Mouse (Mus musculus) limb, embryonic 10.5 days (tissue): ENCODE measurements around the gene Srgap2. TPM values are rescaled to one million over a fixed set of nuclear protein-coding genes. Genes with fewer than 3 reads are reported as not detected.
"Not testable (repeated sequence)": the region's sequence is repeated elsewhere in the genome, so short reads cannot be mapped to it uniquely, and the experiment has no call there.

Experiments
- DNase-seq: peaks from one replicate; pipeline ENCODE4 v3.0.0-alpha.2; 2017; ENCODE audit warnings: low spot score
- H3K27ac ChIP-seq: fragments of 300-500 bp; sonication (generic); 2 replicates; pipeline ENCODE4 v1.5.1; 2016; ENCODE audit warnings: mild to moderate bottlenecking
- H3K27me3 ChIP-seq: fragments of 300-500 bp; sonication (generic); 2 replicates; pipeline ENCODE4 v1.6.1; 2016; ENCODE audit warnings: low read depth, mild to moderate bottlenecking; ENCODE audit not compliant: poor library complexity, severe bottlenecking
- H3K36me3 ChIP-seq: fragments of 300-500 bp; sonication (generic); 2 replicates; pipeline ENCODE4 v1.6.1; 2016; ENCODE audit warnings: mild to moderate bottlenecking, moderate library complexity
- H3K4me1 ChIP-seq: fragments of 300-500 bp; sonication (generic); 2 replicates; pipeline ENCODE4 v1.6.1; 2016
- H3K4me3 ChIP-seq: fragments of 300-500 bp; sonication (generic); 2 replicates; pipeline ENCODE4 v1.5.1; 2016; ENCODE audit warnings: mild to moderate bottlenecking, moderate library complexity
- H3K9me3 ChIP-seq: fragments of 300-500 bp; sonication (generic); replicated peaks from 2 replicates; pipeline ENCODE4 v1.6.1; 2016; ENCODE audit warnings: mild to moderate bottlenecking
- WGBS: fragments of 180-500 bp; shearing (Covaris S2); methylation state at CpG from one replicate; pipeline ENCODE4 v1.1.7; 2016; 5-methylcytosine and 5-hydroxymethylcytosine counted together
- polyA plus RNA-seq: library from polyadenylated mRNA; unstranded; fragments of >200 nt; fragmentation: Nextera tagmentation; extraction: Ambion mirVana; gene quantifications from 2 replicates; pipeline ENCODE4 v1.2.1, GENCODE M21; 2016

Srgap2 gene
- 16.5 and 17.2 TPM in 2 replicates for polyA plus RNA-seq

- peak; percentile 91 for DNase-seq
- H3K4me1 ChIP-seq = peaks cover 45% of the 10 kb centered on the region
- H3K36me3 ChIP-seq = no peaks in the 10 kb centered on the region
- no peaks in the 10 kb centered on the region for H3K9me3 ChIP-seq
- H3K27me3 ChIP-seq = no peaks in the 10 kb centered on the region
- peak within 1 kb of the TSS; percentile 70 for H3K4me3 ChIP-seq
- whole genome bisulfite sequencing = under 1% methylated on average over 44 of the region's 44 CpGs
- peak within 1 kb of the TSS; percentile 93 for H3K27ac ChIP-seq
These were observed at the start of gene Srgap2, which contains the start of gene Fam72a for GRCm38 (mm10) chr1:131527281-131528080. Srgap2 (minus strand) TSS chr1:131527352. Fam72a (plus strand) TSS chr1:131527903.

DNA sequence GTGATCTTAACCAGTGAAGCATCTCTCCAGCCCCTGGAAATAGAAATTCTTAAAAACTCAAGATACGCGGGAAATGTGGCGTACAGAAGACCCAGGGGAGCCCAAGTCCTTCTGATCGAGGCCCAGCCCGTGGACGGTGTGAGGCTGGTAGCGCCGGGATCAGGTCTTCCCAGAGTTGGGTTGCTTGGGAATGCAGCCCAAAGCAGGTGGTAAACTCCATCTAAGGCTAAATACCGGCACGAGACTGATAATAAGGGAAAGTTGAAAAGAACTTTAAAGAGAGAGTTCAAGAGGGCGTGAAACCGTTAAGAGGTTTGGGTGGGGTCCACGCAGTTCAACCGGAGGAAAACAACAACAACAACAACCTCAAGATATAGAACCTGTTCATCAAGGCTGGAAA, 46.6 kb upstream of the Srgap2 start:
- Histone ChIP-seq H3K27me3 (no peaks in the 10 kb centered on the region), H3K27ac (no peak overlapping the region), H3K36me3 (no peaks in the 10 kb centered on the region), H3K4me1 (no peaks in the 10 kb centered on the region), H3K4me3 (no peak overlapping the region), H3K9me3 (no peaks in the 10 kb centered on the region)
- peak; percentile 69 for DNase-seq
- whole genome bisulfite sequencing = 91% methylated on average over 14 of the region's 14 CpGs

- H3K27ac ChIP-seq = no peak overlapping the region
- no peak for DNase-seq
- H3K4me3 ChIP-seq = no peak overlapping the region
- no peaks in the 10 kb centered on the region for H3K36me3 ChIP-seq
- no peaks in the 10 kb centered on the region for H3K27me3 ChIP-seq
- 95% methylated on average over 4 of the region's 4 CpGs for WGBS
- no peaks in the 10 kb centered on the region for H3K9me3 ChIP-seq
- H3K4me1 ChIP-seq = no peaks in the 10 kb centered on the region
These were observed 43.2 kb upstream of the Srgap2 start for GRCm38 (mm10) chr1:131570391-131570790.

- Histone ChIP-seq H3K27ac (no peak overlapping the region), H3K27me3 (no peaks in the 10 kb centered on the region), H3K4me1 (no peaks in the 10 kb centered on the region), H3K4me3 (no peak overlapping the region), H3K9me3 (no peaks in the 10 kb centered on the region), H3K36me3 (no peaks in the 10 kb centered on the region)
- WGBS = 89% methylated on average over 6 of the region's 6 CpGs
- no peak for DNase-seq
These were observed 42.6 kb upstream of the Srgap2 start for GRCm38 (mm10) chr1:131569721-131570120.

- H3K36me3 ChIP-seq = not testable (repeated sequence)
- 49% methylated on average over 11 of the region's 11 CpGs for WGBS
These were observed 38.9 kb upstream of the Srgap2 start for GRCm38 (mm10) chr1:131566056-131566455.

DNA sequence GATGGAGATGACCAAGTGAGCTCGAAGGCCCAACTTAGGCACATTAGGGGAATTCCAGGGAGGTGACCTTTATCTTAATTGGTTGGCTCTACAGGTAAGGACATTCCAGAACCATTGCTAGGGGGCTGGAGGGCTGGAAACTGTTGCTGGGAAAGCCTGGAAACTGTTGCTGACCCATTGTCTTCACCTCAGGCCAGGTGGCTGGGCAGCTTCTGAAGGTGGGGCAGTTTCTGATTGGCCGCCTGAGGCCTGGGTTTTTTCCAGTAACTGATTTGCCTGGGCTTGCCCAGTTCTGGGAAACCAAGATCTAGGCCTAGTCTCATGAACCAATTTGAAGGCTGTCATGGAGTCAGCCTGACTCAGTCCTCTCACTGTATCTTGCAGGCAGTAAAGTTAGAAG, 34.9 kb upstream of the Srgap2 start:
- Histone ChIP-seq H3K36me3 (no peaks in the 10 kb centered on the region), H3K9me3 (no peaks in the 10 kb centered on the region), H3K4me1 (no peaks in the 10 kb centered on the region), H3K27me3 (no peaks in the 10 kb centered on the region), H3K27ac (no peak overlapping the region), H3K4me3 (no peak overlapping the region)
- WGBS = 94% methylated on average over 2 of the region's 2 CpGs
- DNase-seq = no peak

More at GRCm38 (mm10) chr1:131566056-131566455, 38.9 kb upstream of the Srgap2 start:
- not testable (repeated sequence) for H3K4me3 ChIP-seq, H3K27me3 ChIP-seq, H3K4me1 ChIP-seq, H3K27ac ChIP-seq, DNase-seq, H3K9me3 ChIP-seq

GRCm38 (mm10) chr1:131560500-131560899, 33.3 kb upstream of the Srgap2 start:
- H3K27me3 ChIP-seq = no peaks in the 10 kb centered on the region
- no peaks in the 10 kb centered on the region for H3K4me1 ChIP-seq
- no peaks in the 10 kb centered on the region for H3K9me3 ChIP-seq
- DNase-seq = no peak
- no peak overlapping the region for H3K4me3 ChIP-seq
- no peaks in the 10 kb centered on the region for H3K36me3 ChIP-seq
- H3K27ac ChIP-seq = no peak overlapping the region

DNA sequence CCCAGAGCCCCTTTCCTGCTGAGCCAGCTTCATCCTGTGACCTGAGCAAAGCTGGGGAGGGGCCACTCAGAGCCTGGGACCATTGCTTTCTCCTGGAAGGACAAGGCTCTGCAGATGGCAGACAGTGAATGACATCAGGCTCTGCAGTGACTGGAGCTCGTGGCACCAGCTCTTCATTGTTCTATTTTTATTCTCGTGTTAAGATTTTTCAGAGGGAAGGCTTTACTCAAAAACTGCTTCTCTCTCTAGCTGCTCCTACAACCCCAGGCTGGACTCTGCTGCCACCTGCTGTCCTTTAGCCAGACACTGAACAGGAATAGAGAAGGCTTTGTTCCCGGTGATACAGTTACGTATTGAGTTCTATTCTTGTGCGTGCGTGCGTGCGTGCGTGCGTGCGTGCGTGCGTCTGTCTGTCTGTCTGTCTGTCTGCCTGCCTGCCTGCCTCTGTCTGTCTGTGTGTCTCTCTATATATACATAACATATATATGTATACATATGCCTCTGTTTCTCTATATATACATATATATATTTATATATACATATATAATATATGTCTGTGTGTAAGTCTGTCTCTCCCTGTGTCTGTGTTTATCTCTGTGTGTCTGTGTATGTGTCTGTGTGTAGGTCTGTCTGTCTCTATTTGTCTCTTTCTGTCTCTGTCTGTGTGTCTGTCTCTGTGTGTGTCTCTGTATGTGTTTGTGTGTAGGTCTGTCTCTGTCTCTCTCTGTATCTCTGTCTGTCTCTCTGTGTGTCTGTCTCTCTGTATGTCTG, 28.1 kb upstream of the Srgap2 start:
- no peaks in the 10 kb centered on the region for H3K9me3 ChIP-seq
- no peaks in the 10 kb centered on the region for H3K36me3 ChIP-seq
- H3K27ac ChIP-seq = peak overlapping the region; percentile 61; the same call in 1 of the 2 replicates
- peaks cover 6% of the 10 kb centered on the region for H3K4me1 ChIP-seq
- H3K4me3 ChIP-seq = no peak overlapping the region
- H3K27me3 ChIP-seq = no peaks in the 10 kb centered on the region
- WGBS = 29% methylated on average over 13 of the region's 13 CpGs
- peak; percentile 79 for DNase-seq

GRCm38 (mm10) chr1:131553428-131553827, 26.3 kb upstream of the Srgap2 start:
- no peak overlapping the region for H3K27ac ChIP-seq
- H3K4me3 ChIP-seq = no peak overlapping the region
- H3K36me3 ChIP-seq = no peaks in the 10 kb centered on the region
- no peak for DNase-seq
- H3K27me3 ChIP-seq = no peaks in the 10 kb centered on the region
- peaks cover 12% of the 10 kb centered on the region for H3K4me1 ChIP-seq
- H3K9me3 ChIP-seq = no peaks in the 10 kb centered on the region

DNA sequence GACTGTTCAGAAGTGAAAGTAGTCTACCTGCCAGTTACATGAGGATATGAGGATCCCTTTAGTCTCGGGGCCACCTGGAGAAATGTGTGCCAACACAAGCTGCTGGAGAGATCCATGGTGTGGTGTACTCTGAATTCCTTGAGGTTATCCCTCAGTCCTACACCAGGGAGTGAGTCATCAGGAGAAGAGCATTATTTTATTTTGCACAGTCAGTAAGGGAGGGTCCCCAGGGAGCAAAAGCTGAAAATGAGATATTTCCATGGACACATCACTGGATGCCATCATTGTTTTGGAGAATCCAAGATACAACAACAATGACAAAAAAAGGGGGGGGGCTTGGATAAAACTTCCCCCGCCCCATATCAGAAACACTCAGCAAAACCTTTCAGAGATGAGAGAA, 24.8 kb upstream of the Srgap2 start:
- H3K4me1 ChIP-seq = peaks cover 12% of the 10 kb centered on the region
- no peak overlapping the region for H3K27ac ChIP-seq
- WGBS = 92% methylated on average over 2 of the region's 2 CpGs
- H3K36me3 ChIP-seq = no peaks in the 10 kb centered on the region
- no peaks in the 10 kb centered on the region for H3K9me3 ChIP-seq
- no peaks in the 10 kb centered on the region for H3K27me3 ChIP-seq
- no peak overlapping the region for H3K4me3 ChIP-seq
- no peak for DNase-seq

DNA sequence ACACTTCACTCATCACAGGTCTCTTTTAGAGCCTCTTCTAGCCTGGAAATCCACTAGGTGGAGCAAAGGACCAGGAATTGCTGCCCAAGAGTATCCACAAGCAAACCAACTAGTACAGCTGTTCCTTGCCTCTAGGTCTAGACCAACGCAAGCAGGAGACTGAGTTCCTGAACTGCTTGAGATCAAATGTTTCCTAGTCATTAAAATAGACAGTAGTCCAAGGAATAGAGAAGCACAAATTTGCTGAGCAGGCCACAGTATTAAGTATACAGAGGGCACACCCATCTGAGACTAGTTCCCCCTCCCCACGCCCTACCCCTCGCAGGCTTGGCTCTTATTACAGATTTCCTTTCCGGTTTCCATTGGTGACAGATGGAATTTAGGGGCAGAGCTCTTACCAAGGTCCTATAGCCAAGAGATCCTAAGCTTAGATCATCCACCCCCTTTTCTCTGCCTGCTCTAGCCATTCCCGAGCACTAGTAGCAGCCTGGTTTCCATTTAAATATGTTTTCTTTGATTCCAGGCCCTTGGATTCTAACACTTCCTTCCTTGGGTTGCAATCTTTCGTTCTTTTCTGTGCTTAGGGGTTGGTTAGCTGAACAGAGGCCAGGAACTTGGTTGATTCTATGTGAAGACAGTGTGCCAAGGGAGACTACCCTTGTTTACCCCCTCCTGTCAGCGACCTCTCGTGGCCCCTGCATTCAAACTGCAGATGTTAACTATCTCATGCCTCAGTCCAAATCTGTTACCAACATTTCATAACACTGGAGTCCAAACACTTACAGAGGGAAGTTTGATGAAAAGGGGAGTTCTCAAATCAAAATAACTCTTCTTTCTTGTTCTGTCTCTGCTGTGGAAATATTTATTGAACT, 21.6 kb upstream of the Srgap2 start:
- Histone ChIP-seq H3K4me3 (no peak overlapping the region), H3K4me1 (peaks cover 6% of the 10 kb centered on the region), H3K36me3 (no peaks in the 10 kb centered on the region), H3K27ac (no peak overlapping the region), H3K27me3 (no peaks in the 10 kb centered on the region), H3K9me3 (no peaks in the 10 kb centered on the region)
- 60% methylated on average over 8 of the region's 8 CpGs for WGBS
- DNase-seq = no peak

- WGBS = 78% methylated on average over 13 of the region's 13 CpGs
- no peak overlapping the region for H3K4me3 ChIP-seq
- H3K4me1 ChIP-seq = peaks cover 6% of the 10 kb centered on the region
- H3K9me3 ChIP-seq = no peaks in the 10 kb centered on the region
- no peaks in the 10 kb centered on the region for H3K27me3 ChIP-seq
- DNase-seq = no peak
- H3K36me3 ChIP-seq = no peaks in the 10 kb centered on the region
- no peak overlapping the region for H3K27ac ChIP-seq
These were observed 19.9 kb upstream of the Srgap2 start for GRCm38 (mm10) chr1:131546798-131547690.
